Mouse (Mus musculus) c-Kit-positive CD71-positive TER-119-negative erythroid progenitor cells, embryonic 14.5 days (primary cell): ENCODE data around the gene Fgf14.
A peak's percentile ranks its signal among the peaks of the same experiment; 100 is the strongest.
"Not testable (repeated sequence)": the region's sequence is repeated elsewhere in the genome, so short reads cannot be mapped to it uniquely, and the experiment has no call there.

ENCODE experiments used
- DNase-seq: peaks from one replicate; pipeline ENCODE4 v3.0.0-alpha.2; 2013; ENCODE audit warnings: low read depth

Fgf14 gene

DNA sequence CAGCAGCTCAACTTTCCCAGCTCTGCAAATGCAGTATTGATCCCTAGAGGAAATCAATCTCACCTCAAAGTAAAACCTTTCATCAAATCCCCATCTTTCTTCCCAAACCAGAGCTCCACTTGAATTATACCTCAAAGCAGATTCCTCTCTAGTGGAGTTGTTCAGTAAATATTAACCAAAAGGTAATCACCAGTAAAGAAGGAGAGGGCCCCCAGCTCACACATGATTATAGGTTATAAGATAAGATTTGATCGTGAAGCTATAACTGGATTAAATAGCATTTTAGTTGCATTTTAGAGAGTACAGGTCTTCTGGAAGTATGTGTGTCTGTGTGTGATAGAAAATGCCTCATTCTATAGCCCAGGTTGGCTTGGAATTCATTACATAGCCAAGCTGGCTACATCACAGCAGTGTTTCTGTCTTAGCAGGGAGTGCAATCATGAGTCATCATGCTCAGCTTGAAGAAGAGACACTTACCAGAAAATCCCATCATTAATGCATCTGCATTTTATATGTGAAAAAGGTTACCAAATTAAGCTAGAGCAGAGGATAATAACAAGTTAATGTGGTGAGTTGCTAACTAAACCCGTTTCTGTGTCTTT is 202.8 kb downstream of the Fgf14 start:
- DNase-seq = no peak

DNA sequence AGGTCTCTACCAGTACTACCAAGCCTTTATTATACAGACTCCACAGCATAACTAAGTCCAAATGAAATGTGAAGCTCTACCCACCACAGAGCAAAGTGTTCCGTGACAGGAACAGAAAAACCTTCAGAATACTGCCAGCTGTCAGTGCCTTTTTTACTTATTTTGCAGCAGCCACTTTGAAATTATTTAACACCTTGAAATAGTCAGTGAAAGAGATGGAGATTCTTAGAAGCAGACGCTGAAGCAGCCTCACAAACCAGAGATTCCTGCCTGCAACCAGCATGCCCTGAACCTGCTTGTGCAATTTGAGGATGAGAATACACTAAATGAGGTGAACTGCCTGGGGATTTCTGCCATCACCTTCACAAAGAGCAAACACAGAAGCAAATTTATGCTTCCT is 206.0 kb downstream of the Fgf14 start:
- no peak for DNase-seq

DNA sequence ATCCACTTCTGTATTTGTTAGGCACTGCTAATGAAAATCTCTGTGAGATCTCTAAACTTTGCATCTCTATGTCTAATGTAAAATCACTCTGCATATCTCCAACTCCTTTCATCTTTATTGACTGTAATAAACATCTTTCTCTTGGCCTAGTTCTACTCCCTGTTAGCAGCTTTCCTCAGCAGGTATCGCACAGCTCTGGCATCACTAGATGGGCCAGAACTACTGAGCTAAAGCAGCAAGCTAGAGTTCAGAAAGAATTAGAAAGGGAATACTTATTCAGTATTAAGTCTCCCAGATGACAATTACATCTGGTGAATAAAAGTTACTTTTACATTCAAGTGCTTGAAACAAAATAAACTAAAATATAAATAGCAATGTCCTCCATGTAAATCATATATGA is 221.8 kb downstream of the Fgf14 start:
- no peak for DNase-seq

DNA sequence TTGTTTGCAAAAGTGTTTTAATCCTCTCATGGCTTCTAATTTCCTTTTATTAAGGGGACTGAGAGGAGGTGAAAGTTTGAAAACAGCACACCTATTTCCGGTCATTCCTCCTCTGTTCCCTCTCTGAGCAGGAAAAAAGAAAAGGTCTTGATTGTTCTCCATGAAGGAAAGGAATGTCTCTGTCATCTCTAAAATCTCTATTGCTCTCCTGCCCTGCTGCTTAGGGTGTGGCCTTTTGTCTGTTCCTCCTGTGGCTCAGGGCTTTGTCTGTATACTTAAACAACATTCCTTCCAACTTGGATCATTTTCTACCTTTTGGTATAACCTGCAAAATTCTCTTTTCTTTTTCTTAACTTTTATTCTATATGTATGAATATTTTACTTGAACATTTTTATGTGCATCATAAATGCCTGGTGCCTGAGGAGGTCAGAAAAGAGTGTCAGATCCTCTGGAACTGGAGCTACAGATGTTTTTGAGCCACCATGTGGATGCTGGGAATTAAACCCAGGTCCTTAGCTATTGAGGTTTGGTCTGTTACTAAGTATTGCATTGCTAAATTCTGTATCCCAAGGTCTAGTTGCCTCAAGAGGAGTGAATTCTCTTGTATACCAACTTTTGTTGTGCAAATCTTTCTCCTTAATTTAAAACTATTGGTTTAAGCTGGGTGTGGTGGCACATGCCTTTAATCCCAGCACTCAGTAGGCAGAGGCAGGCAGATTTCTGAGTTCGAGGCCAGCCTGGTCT is 230.7 kb downstream of the Fgf14 start:
- no peak for DNase-seq

DNA sequence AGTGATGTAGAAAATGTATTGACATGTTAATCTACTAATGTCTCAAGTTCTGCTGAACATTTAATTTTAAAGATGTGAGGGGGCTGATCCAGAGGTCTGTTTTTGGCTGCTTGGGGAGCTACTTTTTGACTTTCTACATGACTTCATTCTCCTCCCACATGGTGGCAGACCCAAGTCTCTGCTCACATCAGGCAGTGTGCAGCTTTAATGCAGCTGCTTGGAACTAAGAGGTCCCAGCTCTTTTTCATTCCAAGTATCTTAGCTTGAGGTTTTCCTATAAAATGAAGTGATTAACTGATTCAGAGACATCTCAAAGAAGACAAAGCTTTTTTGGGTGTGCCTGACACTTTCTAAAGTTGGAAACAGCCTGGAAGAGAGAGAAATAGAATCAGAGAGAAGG is 232.1 kb downstream of the Fgf14 start:
- no peak for DNase-seq

DNA sequence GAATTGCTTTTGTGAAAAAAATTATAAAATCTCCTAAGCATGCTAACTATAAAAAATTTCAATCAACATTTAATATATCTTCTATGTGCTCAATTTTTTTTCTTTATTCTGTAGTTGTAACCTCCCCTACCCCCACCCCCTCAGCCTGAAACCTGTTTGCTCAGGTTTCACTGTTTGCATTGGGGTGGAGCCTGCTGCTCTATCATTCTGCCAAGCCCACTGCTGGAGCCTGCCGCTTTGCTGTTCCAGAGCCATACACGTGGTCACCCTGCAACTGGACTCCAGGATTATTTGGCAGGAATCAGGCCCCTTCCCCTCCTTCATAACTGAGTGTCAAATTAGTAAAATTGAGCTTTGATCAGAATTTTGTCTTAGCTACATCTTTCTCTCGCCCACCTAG is 237.6 kb downstream of the Fgf14 start:
- not testable (repeated sequence) for DNase-seq

DNA sequence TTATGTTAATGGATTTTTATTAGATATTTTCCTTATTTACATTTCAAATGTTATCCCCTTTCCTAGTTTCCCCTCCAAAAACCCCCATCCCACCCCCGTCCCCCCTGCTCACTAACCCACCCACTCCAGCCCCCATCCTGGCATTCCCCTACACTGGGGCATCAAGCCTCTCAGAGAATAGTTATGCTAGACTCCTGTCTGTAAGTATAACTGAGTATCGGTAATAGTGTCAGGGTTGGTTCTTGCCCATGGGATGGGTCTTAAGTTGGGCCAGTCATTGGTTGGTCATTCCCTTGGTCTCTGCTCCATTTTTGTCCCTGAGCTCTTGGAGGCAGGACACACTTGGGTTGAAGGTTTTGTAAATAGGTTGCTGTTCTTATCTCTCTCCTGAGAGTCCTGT is 265.0 kb downstream of the Fgf14 start:
- no peak for DNase-seq

DNA sequence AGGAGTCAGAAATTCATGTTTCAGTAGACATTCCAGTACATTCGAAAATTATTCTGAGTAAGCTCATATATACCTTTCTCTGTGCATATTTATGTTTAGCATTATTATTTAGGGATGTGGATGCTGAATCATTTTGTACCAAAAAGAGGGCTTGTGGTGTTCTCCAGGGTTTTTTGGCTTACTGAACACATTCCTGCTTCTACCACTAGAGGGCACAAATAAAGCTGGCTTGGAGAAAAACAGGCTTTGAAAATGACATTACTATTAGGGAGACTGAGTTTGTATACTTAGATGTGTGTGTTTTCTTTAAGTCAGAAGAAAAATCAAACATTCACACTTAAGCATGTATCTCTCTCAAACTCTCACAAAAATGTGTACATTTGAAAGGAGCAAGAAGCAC is 266.0 kb downstream of the Fgf14 start:
- peak; percentile 4 for DNase-seq

DNA sequence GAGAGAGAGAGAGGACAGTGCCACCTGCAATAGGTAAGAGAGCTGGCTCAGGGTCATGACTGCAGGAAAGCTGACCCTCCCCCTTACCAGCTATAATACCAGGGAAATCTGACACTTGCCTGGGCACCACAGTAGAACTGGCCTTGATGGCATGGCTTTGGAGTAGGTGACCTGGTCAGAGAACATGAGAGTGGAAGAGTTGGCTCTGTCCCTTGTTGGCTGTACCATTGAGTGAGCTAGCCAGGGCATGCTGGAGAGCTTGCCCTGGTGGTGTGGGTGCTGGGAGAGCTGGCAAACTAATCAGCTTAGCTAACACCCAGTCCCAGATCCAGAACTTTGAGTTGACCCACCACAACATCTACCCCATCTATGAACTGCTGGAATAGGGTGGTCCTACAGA is 348.5 kb downstream of the Fgf14 start:
- DNase-seq = no peak

DNA sequence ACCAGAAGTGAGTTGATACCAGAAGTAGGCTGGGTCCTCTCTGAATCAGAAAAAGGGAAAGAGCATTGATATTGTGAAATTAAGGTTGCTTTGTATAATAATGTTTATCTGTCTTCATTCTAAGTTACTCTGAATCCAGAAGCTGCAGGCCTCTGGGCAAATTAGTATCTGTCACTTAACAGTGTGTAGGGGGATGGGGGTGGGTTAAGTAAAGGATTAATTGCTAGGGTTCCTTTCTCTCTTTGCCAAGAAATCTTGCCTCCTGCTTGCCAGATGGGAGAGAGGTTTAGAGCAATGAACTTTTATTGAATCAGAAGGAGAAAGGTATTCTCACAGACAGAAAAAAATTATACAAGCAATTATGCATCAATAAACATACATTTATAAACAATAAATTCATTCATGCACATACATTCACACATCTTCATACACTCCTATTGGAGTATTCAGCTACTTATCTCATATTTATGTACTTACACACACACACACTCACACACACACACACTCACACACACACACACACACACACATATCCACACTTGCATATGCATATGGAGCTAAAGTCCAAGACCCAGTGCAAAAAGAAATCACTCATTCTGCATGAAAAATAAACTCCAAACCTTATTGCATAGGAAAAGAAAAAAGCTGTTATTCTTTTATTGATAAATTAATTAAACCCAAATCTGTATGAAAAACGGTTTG is 357.8 kb downstream of the Fgf14 start:
- DNase-seq = no peak

DNA sequence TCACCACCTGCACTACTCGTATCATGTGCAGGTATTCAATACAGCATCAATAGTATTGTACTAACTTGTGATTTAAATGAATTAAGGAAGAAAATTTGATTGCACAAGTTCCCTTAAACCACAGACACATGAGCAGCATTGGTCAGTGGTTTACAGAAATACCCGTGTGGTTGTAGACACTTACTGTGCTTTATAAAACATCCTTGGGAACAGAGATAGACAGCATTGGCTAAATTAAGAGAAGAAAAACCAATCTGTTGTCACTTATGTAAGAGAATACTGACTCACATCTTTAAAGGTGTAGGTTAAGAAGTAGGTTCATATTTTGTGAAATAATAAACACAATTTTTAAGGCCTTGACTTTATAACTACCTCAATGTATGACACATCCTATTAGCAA is 361.4 kb downstream of the Fgf14 start:
- no peak for DNase-seq

DNA sequence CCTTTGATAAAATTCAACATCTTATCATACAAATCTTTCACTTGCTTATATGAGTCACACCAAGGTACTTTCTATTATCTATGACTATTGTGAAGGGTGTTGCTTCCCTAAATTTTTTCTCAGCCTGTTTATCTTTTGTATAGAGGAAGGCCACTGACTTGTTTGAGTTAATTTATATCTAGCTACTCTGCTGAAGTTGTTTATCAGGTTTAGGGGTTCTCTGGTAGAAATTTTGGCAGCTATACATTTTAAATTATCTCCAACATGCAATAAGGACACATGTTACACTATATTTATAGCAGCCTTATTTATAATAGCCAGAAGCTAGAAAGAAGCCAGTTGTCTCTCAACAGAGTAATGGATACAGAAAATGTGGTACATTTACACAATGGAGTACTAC is 389.9 kb downstream of the Fgf14 start:
- no peak for DNase-seq

DNA sequence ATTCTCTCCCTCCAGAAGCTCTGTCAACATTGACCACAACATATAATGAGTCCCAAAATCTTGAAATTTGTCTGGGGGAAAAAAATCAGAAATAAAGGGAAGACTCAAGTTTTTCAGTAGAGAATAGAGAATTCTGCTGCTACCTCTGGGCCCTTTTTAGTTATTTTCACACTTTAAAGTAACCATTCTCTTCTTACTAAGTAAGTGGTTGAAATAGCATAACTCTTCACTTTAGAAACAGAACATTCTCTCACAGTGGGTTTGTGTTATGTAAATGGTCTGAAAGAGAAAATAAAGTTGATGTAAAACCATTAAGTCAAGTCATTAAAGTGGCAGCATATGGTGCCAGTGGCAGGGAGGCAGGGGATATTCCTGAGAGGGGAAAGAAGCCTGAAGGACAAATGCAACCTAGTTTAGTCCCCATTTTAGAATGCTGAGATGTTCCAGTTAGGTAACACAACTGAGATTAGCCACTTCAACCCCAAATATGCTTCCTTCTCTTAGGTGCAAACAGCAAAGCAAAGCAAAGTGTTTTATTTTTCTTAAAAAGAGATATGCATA is 398.5 kb downstream of the Fgf14 start:
- no peak for DNase-seq

DNA sequence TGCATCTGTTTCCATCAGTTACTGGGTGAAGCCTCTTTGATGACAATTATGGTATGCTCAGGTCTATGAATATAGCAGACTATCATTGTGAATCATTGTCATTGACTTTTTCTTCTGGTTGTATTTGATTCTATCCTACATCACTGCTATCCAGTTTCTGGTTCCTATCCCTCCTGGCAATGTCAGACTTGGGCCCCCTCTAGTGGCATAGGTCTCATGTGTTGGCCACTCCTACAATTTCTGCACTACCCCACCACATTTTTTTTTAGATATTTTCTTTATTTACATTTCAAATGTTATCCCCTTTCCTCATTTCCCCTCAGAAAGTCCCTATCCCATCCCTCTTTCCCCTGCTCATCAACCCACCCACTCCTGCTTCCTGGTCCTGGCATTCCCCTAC is 409.9 kb downstream of the Fgf14 start:
- no peak for DNase-seq

DNA sequence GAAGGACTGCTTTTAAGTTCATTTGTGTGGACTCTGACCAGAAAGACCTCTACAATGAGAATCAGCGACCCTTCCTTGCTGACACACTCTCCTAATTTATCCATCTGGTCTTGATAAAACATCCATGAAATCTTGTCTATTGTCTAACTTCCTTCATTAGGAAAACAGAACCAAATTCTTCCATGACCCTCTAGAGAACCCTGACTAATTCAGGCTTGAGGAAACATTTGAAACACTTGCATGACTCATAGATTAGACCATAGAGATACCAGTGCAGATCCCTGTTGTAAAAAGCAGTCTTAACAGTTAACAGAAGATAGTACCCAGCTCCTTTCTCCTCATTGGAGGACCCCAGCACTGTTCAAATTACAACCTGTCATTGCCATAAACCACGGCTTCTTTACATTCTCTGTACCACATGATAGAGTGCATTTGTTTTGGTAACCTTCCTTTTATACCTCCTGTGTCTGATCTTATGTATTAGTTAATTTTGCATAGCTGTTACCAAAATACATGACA is 412.3 kb downstream of the Fgf14 start:
- DNase-seq = no peak

DNA sequence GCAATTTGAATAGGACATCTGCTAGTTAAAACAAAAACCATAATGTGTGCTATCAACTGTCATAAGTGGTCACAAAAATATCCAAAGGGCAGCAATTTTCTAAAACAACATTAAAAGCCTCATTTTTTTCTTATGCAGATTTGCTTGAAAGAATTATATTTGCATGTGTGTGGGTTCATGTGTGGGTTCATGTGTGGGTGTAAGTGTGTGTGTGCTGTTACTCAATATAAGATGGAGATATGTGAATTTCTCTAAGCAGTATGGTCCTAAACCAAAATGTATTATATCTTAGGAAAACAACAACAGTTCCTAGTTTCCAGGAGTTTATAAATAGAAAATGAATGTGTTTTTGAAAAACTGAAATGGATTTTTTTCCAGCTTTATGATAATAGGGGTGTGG is 413.7 kb downstream of the Fgf14 start:
- DNase-seq = no peak

DNA sequence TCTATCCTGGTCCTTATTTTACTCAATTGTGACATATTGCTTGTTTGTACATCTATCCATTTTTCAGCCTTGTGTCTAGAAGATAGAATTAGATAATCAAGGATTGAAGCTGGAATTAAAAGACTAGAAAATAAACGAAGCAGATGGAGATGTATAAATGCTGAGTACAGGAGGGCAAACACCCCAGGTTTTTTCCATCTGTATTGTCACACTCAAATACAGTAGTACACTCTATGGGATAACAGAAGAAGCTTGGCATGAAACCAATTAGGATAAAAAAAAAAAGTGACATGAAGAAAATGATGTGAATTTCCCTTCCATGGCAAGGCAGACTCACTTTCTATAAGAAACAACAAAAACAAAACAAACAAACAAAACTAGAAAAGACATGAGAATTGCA is 429.4 kb downstream of the Fgf14 start:
- DNase-seq = no peak

DNA sequence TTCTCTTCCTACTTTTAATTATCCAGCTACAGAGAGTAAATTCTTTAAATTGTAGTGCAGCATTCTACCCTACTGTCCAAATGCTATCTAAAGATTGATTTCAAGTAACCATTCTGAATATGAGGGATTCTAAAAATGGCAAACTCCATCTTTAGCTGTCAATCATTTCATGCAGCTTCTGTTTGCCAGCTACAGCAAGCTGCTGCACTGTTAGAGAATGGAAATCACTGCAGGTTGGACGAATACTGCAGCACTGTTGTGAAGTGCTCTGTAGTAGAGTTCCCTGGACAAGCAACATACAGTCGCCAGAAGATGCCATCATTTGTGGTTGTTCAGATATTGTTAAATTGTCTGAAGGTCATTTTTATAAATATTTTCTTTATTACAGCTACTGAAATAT is 453.5 kb downstream of the Fgf14 start:
- no peak for DNase-seq

DNA sequence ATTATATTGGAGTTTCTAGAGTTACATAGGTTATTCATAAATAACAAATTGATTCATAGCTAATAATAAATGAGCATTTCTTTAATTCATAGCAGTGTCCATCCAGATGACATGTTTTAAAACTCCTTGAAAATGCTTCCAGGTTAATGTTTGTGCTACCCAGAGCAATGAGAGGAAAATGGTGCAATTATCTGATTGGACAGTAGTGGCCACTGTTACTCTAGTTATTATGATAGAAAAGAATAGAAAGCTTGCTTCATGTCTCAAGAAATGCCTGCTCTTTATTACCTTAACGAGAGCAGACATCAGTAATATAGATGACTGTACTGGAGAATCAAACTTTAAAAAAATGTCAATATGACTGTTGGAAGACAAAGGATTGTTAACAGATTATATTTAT is 454.5 kb downstream of the Fgf14 start:
- no peak for DNase-seq

DNA sequence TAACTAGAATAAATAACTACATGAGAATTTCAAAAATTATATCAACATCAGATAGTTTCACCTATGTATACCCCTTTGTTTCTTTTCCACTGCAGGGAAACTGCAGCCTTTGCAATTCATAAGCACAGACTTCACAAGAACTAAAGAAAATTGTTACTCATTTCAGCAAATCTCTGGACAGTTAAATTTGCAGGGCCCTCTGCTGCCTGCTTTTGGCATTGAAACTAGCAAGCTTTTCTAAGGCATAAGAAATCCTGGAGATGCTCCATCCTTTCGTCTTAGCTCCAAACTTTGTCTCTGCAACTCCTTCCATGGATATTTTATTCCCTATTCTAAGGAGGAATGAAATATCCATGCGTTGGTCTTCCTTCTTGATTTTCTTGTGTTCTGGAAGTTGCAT is 455.9 kb downstream of the Fgf14 start:
- DNase-seq = no peak

DNA sequence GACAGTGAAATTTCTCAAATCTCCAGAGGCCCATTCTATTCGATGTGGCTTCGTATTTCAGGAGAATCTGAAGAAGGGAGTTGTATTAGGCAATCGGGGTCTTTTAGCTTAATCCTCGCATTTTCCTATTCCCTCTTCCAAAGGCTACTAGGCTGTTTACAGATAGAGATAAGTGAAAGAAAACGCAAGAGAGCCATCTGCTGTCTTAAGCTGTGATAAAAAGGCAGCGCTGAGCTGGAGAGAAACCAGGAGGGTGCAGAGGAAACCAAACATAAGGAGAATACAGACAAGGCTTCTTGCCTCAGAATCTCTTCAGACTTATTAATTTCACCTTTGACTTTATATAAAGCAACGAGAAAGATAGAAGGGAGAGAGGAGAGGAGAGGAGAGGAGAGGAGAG is 481.1 kb downstream of the Fgf14 start:
- no peak for DNase-seq

DNA sequence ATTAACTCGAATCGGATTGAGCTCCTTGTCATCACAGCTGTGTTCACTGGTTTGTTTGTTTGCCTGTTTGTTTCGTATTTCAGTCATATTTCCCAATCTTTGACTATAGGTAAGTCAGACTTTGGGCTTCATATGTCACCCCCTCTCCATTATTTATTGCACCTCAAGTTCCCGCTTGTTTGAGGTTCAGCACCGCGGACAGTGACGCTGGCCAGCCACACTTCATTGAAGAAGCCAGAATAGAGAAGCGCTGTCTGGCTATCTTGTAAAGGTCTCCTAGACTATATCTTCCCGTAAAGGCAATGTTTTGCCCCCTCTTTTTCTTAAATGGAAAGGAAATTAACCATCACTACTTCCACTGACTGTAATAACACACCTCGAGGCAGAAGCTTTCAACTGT is 481.6 kb downstream of the Fgf14 start:
- no peak for DNase-seq

DNA sequence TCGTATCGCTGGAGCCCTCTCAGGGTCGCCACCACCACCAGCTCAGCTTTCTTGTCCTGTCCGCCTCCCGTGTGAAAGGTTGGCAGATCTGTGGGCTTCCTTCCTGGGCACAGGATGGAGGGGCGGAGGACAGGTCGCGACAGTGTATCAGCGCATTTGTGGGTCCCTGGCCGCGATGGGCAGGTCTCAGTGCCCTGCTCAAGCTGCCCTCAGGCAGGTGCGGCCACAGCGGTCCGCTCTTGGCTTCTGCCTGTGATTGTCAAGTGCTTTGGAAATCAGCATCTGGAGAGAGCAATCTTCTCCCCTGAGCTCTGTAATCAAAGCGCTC is 484.1 kb downstream of the Fgf14 start:
- no peak for DNase-seq
